Mouse (Mus musculus) CH12.LX (cell line): ENCODE results near the gene Nubpl. TPM values are rescaled to one million over a fixed set of nuclear protein-coding genes. Genes with fewer than 3 reads are reported as not detected.

ENCODE experiments used
- DNase-seq: peaks from one replicate; pipeline ENCODE4 v3.0.0-alpha.2; 2013; ENCODE audit errors: extremely low read depth
- H3K27ac ChIP-seq: 2 replicates; pipeline ENCODE4 v1.5.1; 2012; ENCODE audit warnings: low read depth, mild to moderate bottlenecking, control low read depth, moderate library complexity; ENCODE audit not compliant: insufficient read depth
- H3K27me3 ChIP-seq: replicated peaks from 2 replicates; pipeline ENCODE3; 2012; ENCODE audit warnings: inconsistent platforms
- H3K36me3 ChIP-seq, 2 experiments: replicated peaks in 1 of 2; 2 replicates each; pipeline versions ENCODE3 to v1.6.1; 2012; ENCODE audit warnings: inconsistent platforms in 1 of 2, low read length in 1 of 2, mild to moderate bottlenecking in 1 of 2, mixed read lengths in 1 of 2, moderate library complexity in 1 of 2; ENCODE audit not compliant: control insufficient read depth in 1 of 2, insufficient read depth in 1 of 2
- H3K4me1 ChIP-seq, 2 experiments: 2 replicates each; pipeline ENCODE4 v1.6.1; 2012; ENCODE audit warnings: inconsistent platforms in 1 of 2, moderate library complexity in 1 of 2; ENCODE audit not compliant: insufficient read depth in 2 of 2, control insufficient read depth in 1 of 2
- H3K4me2 ChIP-seq: 2 replicates; pipeline ENCODE4 v1.6.1; 2012; ENCODE audit warnings: low read depth, mild to moderate bottlenecking, control low read depth; ENCODE audit not compliant: poor library complexity, insufficient read depth, severe bottlenecking
- H3K4me3 ChIP-seq, 3 experiments: fragments of 150-350 bp in 1 of 3; sonication (generic) in 1 of 3; replicated peaks in 1 of 3; 2 replicates each; pipeline versions ENCODE3 to v1.5.1; 2011 to 2012; ENCODE audit warnings: low read depth in 2 of 3, low read length in 2 of 3, mild to moderate bottlenecking in 2 of 3, moderate library complexity in 2 of 3, control low read depth in 1 of 3, improper control_type of control experiment in 1 of 3, inconsistent platforms in 1 of 3, mixed read lengths in 1 of 3; ENCODE audit not compliant: poor library complexity in 1 of 3
- H3K79me2 ChIP-seq: replicated peaks from 2 replicates; pipeline ENCODE4 v1.6.1; 2012; ENCODE audit warnings: mild to moderate bottlenecking, moderate library complexity; ENCODE audit not compliant: control insufficient read depth, poor library complexity, insufficient read depth, severe bottlenecking; ENCODE audit errors: extremely low read depth
- H3K9ac ChIP-seq: 2 replicates; pipeline ENCODE4 v1.6.1; 2012; ENCODE audit warnings: low read depth, mild to moderate bottlenecking, control low read depth, moderate library complexity; ENCODE audit not compliant: insufficient read depth
- H3K9me3 ChIP-seq: replicated peaks from 2 replicates; pipeline ENCODE3; 2012; ENCODE audit warnings: low read length, inconsistent platforms, mixed read lengths
- CHD2 ChIP-seq: IDR thresholded peaks from 2 replicates; pipeline ENCODE4 v1.6.1; 2011; ENCODE audit warnings: low read length, improper control_type of control experiment
- E2F4 ChIP-seq: IDR thresholded peaks from 2 replicates; pipeline ENCODE4 v1.6.1; 2011; ENCODE audit warnings: low read depth, low read length, improper control_type of control experiment; ENCODE audit not compliant: insufficient replicate concordance
- ELF1 ChIP-seq: IDR thresholded peaks from 2 replicates; pipeline ENCODE4 v1.6.1; 2014; ENCODE audit warnings: low read depth, mild to moderate bottlenecking, inconsistent platforms, low read length, improper control_type of control experiment
- EP300 ChIP-seq: IDR thresholded peaks from 2 replicates; pipeline ENCODE4 v1.6.1; 2011; ENCODE audit warnings: low read length, improper control_type of control experiment
- ETS1 ChIP-seq: conservative IDR thresholded peaks from 2 replicates; pipeline ENCODE4 v1.6.1; 2012; ENCODE audit warnings: low read depth, mild to moderate bottlenecking, inconsistent platforms, low read length, improper control_type of control experiment, moderate library complexity
- HCFC1 ChIP-seq: IDR thresholded peaks from 2 replicates; pipeline ENCODE4 v1.6.1; 2012; ENCODE audit warnings: low read depth, mild to moderate bottlenecking, inconsistent platforms, low read length, improper control_type of control experiment
- KAT2A ChIP-seq: IDR thresholded peaks from 2 replicates; pipeline ENCODE4 v1.6.1; 2012; ENCODE audit warnings: low read length, improper control_type of control experiment, inconsistent platforms; ENCODE audit not compliant: insufficient replicate concordance
- MAX ChIP-seq: IDR thresholded peaks from 2 replicates; pipeline ENCODE4 v1.6.1; 2011; ENCODE audit warnings: low read length, improper control_type of control experiment
- MEF2A ChIP-seq: IDR thresholded peaks from 2 replicates; pipeline ENCODE4 v1.6.1; 2014; ENCODE audit warnings: low read depth, mild to moderate bottlenecking, inconsistent platforms, low read length, improper control_type of control experiment, borderline replicate concordance
- MXI1 ChIP-seq: IDR thresholded peaks from 2 replicates; pipeline ENCODE4 v1.6.1; 2011; ENCODE audit warnings: mild to moderate bottlenecking, low read depth, low read length, improper control_type of control experiment
- MYC ChIP-seq: IDR thresholded peaks from 2 replicates; pipeline ENCODE4 v1.6.1; 2011; ENCODE audit warnings: low read depth, mild to moderate bottlenecking, improper control_type of control experiment, low read length
- NELFE ChIP-seq: IDR thresholded peaks from 2 replicates; pipeline ENCODE4 v1.6.1; 2011; ENCODE audit warnings: low read depth, low read length, improper control_type of control experiment
- PAX5 ChIP-seq: IDR thresholded peaks from 2 replicates; pipeline ENCODE4 v1.6.1; 2012; ENCODE audit warnings: low read length, inconsistent platforms, mixed read lengths
- POLR2A ChIP-seq: IDR thresholded peaks from 2 replicates; pipeline ENCODE4 v1.6.1; 2011; ENCODE audit warnings: low read depth, mild to moderate bottlenecking, improper control_type of control experiment, low read length
- RAD21 ChIP-seq: IDR thresholded peaks from 2 replicates; pipeline ENCODE4 v1.6.1; 2011; ENCODE audit warnings: low read depth, mild to moderate bottlenecking, low read length, improper control_type of control experiment, moderate library complexity
- RCOR1 ChIP-seq: conservative IDR thresholded peaks from 2 replicates; pipeline ENCODE4 v1.6.1; 2012; ENCODE audit warnings: low read depth, mild to moderate bottlenecking, inconsistent platforms, low read length, improper control_type of control experiment
- SIN3A ChIP-seq: IDR thresholded peaks from 2 replicates; pipeline ENCODE4 v1.6.1; 2012; ENCODE audit warnings: low read length, improper control_type of control experiment, inconsistent platforms
- UBTF ChIP-seq: IDR thresholded peaks from 2 replicates; pipeline ENCODE4 v1.6.1; 2012; ENCODE audit warnings: low read depth, mild to moderate bottlenecking, inconsistent platforms, low read length, improper control_type of control experiment, moderate library complexity
- USF1 ChIP-seq: IDR thresholded peaks from 2 replicates; pipeline ENCODE4 v1.6.1; 2014; ENCODE audit warnings: low read depth, mild to moderate bottlenecking, inconsistent platforms, low read length, improper control_type of control experiment
- USF2 ChIP-seq: conservative IDR thresholded peaks from 2 replicates; pipeline ENCODE4 v1.6.1; 2011; ENCODE audit warnings: low read depth, low read length, improper control_type of control experiment
- ZC3H11A ChIP-seq: IDR thresholded peaks from 2 replicates; pipeline ENCODE4 v1.6.1; 2012; ENCODE audit warnings: low read depth, mild to moderate bottlenecking, inconsistent platforms, low read length, improper control_type of control experiment
- dilution Hi-C: fragments of 300-500 bp; cut with MboI; formaldehyde crosslinking; loops from 2 replicates; pipeline ENCODE4 v1.14.3; 2020; ENCODE audit warnings: low sequenced_read_pairs; ENCODE audit not compliant: extremely low pct_unique_long_range_greater_than_20kb, extremely low pct_ligation_motif_present
- in situ Hi-C: fragments of 300-500 bp; cut with MboI; formaldehyde crosslinking; loops from 3 replicates; pipeline ENCODE4 v1.14.3; 2019; ENCODE audit warnings: low sequenced_read_pairs, low pct_ligation_motif_present, low pct_unique_long_range_greater_than_20kb, mixed read lengths
- polyA plus RNA-seq: library from polyadenylated mRNA; unstranded; fragments of >175 nt; gene quantifications from 2 replicates; pipeline ENCODE4 v1.2.1, GENCODE M21; 2012; ENCODE audit warnings: low read depth; ENCODE audit not compliant: insufficient read length
- total RNA-seq, 2 experiments: library from RNA; depleted of rRNA; stranded (reverse); fragments of 300-350 nt in 1 of 2; fragments of >200 nt in 1 of 2; gene quantifications; 2 replicates each; pipeline ENCODE4 v1.2.3; 2012 to 2014

Gene Nubpl
- total and polyA plus RNA-seq, 3 experiments = 9.5 to 11.8 (median 11.1) TPM

GRCm38 (mm10) chr12:52360136-52360535 lies 262.6 kb downstream of the Nubpl start:
- Histone ChIP-seq H3K4me1 (peaks cover 0 to 3% of the 10 kb centered on the region in 2 experiments; a peak in 1 of 4 replicates), H3K4me3 (no peak overlapping the region), H3K9ac (no peak overlapping the region), H3K4me2 (no peak overlapping the region), H3K27me3 (no peaks in the 10 kb centered on the region), H3K36me3 (no peaks in the 10 kb centered on the region), H3K9me3 (no peaks in the 10 kb centered on the region), H3K79me2 (no peaks in the 10 kb centered on the region), H3K27ac (no peak overlapping the region)
- dilution Hi-C loops (no loop called here), in situ Hi-C loops (no loop called here)
- DNase-seq = no peak
- TF ChIP-seq MAX (no peak), RAD21 (no peak), MYC (no peak), ETS1 (no peak), USF1 (no peak), E2F4 (no peak), ZC3H11A (no peak), MEF2A (no peak), EP300 (no peak), UBTF (no peak), ELF1 (no peak), CHD2 (no peak), SIN3A (no peak), RCOR1 (no peak), HCFC1 (no peak), NELFE (no peak), USF2 (no peak), KAT2A (no peak)

- Histone ChIP-seq H3K79me2 (no peaks in the 10 kb centered on the region), H3K9me3 (no peaks in the 10 kb centered on the region), H3K27ac (no peak overlapping the region), H3K36me3 (no peaks in the 10 kb centered on the region), H3K27me3 (no peaks in the 10 kb centered on the region), H3K9ac (no peak overlapping the region), H3K4me3 (no peak overlapping the region), H3K4me2 (no peak overlapping the region), H3K4me1 (peaks cover 0 to 3% of the 10 kb centered on the region in 2 experiments; a peak in 1 of 4 replicates)
- no peak for DNase-seq
- TF ChIP-seq POLR2A = no peak
- no peak for TF ChIP-seq PAX5
- TF ChIP-seq MXI1 = no peak
- no peak for TF ChIP-seq RAD21
- dilution Hi-C loops = no loop called here
- in situ Hi-C loops = no loop called here
Measured at GRCm38 (mm10) chr12:52361198-52361597, 263.7 kb downstream of the Nubpl start.

Other genes with a start within 250 kb of the Nubpl start
- 6.4 and 7.4 TPM in 2 replicates for gene Heatr5a, start 126.4 kb upstream of the Nubpl start, total RNA-seq (2012; rRNA removed)
- gene Heatr5a, start 126.4 kb upstream of the Nubpl start, total RNA-seq (2014; rRNA removed) = 4.8 and 5.4 TPM in 2 replicates
- 5.8 and 7.3 TPM in 2 replicates for gene Heatr5a, start 126.4 kb upstream of the Nubpl start, polyA plus RNA-seq
- gene Dtd2, start 91.2 kb upstream of the Nubpl start, total RNA-seq (2012; rRNA removed) = 23.8 and 24.5 TPM in 2 replicates
- 34.6 and 39.6 TPM in 2 replicates for gene Dtd2, start 91.2 kb upstream of the Nubpl start, total RNA-seq (2014; rRNA removed)
- gene Dtd2, start 91.2 kb upstream of the Nubpl start, polyA plus RNA-seq = 31.5 and 39.3 TPM in 2 replicates
- gene Gpr33, start 69.7 kb upstream of the Nubpl start, total RNA-seq (2012; rRNA removed) = not detected in 2 replicates
- not detected in 2 replicates for gene Gpr33, start 69.7 kb upstream of the Nubpl start, total RNA-seq (2014; rRNA removed)
- gene Gpr33, start 69.7 kb upstream of the Nubpl start, polyA plus RNA-seq = not detected in 2 replicates